Comparison of ENCODE assay signal across 25 mouse cellular contexts in the genomic region with DNA sequence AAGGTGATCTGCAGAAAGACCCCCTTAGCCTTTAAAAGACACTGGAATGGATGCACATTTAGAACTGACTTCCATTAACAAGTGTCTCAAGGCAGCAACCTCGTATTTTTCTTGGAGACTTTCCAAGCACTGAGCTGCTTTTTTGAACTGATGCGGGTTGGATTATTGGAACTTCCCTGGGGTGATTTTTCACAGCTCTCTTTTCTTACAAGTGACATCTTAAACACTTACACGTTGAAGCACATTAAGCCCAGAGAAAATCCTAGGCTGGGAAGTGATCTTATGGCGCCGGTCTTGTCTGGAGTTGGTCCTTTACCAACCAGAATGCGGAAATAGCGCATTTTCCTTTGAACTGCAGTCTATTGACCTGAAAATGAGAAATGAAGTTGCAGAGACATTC. TPM values are rescaled to one million over a fixed set of nuclear protein-coding genes. Genes with fewer than 3 reads are reported as not detected.
DNase-seq lines count a peak whose midpoint lies in the region; ATAC-seq and TF ChIP-seq lines count a peak whose summit lies in the region.
"Had no signal": no experiment of that assay in that cellular context is flagged by ENCODE, and none has a peak within 500 bp of the region (broad histone marks: within the 10 kb centered on the region; RNA-seq: fewer than 3 reads in every experiment).

No protein-coding gene starts in this region.

- peak; percentile 44 for DNase-seq in kidney, adult 2 months
- peak; percentile 15 for DNase-seq in adipocyte (ENCODE audit: low spot score)
- DNase-seq in brain, embryonic 14.5 days (ENCODE audit: low read depth), result peak; percentile 52
- peak; percentile 52 for DNase-seq in limb, embryonic 14.5 days (ENCODE audit: low spot score)
- DNase-seq in right cerebral cortex, adult 18-20 months, result no peak
- no peak for DNase-seq in adrenal gland, postnatal 10 days
- DNase-seq: adrenal gland, adult 8-10 months; adrenal gland, postnatal 36 days; cerebellum, adult 11 months; cerebellum, adult 2 months; cerebellum, adult 9-11 months; cerebellum, postnatal 25 days; forebrain, postnatal 0 days; gastrocnemius, adult 2 months; gastrocnemius, postnatal 14 days; heart, adult 11 months had no signal

- no peak for TF ChIP-seq POLR2A in kidney, adult 2 months (IDR thresholded peaks at IDR 0.05; ENCODE audit: low read depth, low read length)
- no peak for TF ChIP-seq POLR2A in brain, embryonic 14.5 days (IDR thresholded peaks at IDR 0.05; ENCODE audit: borderline replicate concordance, extremely low read depth, insufficient read depth, insufficient read length, poor library complexity, severe bottlenecking)
- TF ChIP-seq POLR2A in limb, embryonic 14.5 days (IDR thresholded peaks at IDR 0.05; ENCODE audit: borderline replicate concordance, extremely low read depth, insufficient read depth, insufficient read length), result no peak

- no peak overlapping the region for H3K9ac ChIP-seq in kidney, embryonic 14.5 days (ENCODE audit: low read depth, low read length)
- H3K9ac ChIP-seq in limb, embryonic 14.5 days (ENCODE audit: low read depth, low read length, severe bottlenecking), result no peak overlapping the region
- H3K9ac ChIP-seq: embryonic facial prominence, embryonic 13.5 days; forebrain, postnatal 0 days; hindbrain, embryonic 12.5 days had no signal

- ATAC-seq in kidney, embryonic 14.5 days (ENCODE audit: low FRiP score, low TSS enrichment), result no peak
- no peak for ATAC-seq in limb, embryonic 14.5 days (ENCODE audit: low FRiP score, low read depth)
- no peak for ATAC-seq in megakaryocyte-erythroid progenitor cell, adult 5-6 weeks (replicated peaks; ENCODE audit: low FRiP score, low TSS enrichment, poor library complexity, severe bottlenecking)
- ATAC-seq: CD4-positive, CD25-positive, alpha-beta regulatory T cell, adult 4 months; forebrain, embryonic 14.5 days; forebrain, postnatal 0 days; hindbrain, embryonic 16.5 days had no signal

- no peaks in the 10 kb centered on the region for H3K27me3 ChIP-seq in kidney, adult 2 months (replicated peaks; ENCODE audit: control insufficient read depth, insufficient read depth, low read length)
- no peaks in the 10 kb centered on the region for H3K27me3 ChIP-seq in kidney, embryonic 14.5 days (ENCODE audit: control insufficient read depth, insufficient read depth, low read length)
- no peaks in the 10 kb centered on the region for H3K27me3 ChIP-seq in limb, embryonic 14.5 days (ENCODE audit: control insufficient read depth, insufficient read depth, low read length)
- H3K27me3 ChIP-seq: embryonic facial prominence, embryonic 13.5 days; hindbrain, embryonic 12.5 days had no signal

- no peak for TF ChIP-seq CTCF in kidney, adult 2 months (conservative IDR thresholded peaks at IDR 0.05; ENCODE audit: insufficient read depth, insufficient read length, low read depth, low read length)
- TF ChIP-seq CTCF in brain, embryonic 14.5 days (IDR thresholded peaks at IDR 0.05; ENCODE audit: borderline replicate concordance, extremely low read depth, insufficient read depth, insufficient read length), result no peak

- H3K9me3 ChIP-seq in kidney, embryonic 14.5 days (ENCODE audit: control insufficient read depth, low read length), result 0 out of 2 replicates have a peak, but pooled peaks cover 6% of the 10 kb centered on the region
- no peaks in the 10 kb centered on the region for H3K9me3 ChIP-seq in limb, embryonic 14.5 days (ENCODE audit: control insufficient read depth, low read length)
- H3K9me3 ChIP-seq: embryonic facial prominence, embryonic 13.5 days; hindbrain, embryonic 12.5 days had no signal

- H3K4me3 ChIP-seq in kidney, adult 2 months (ENCODE audit: insufficient read depth, low read depth, low read length), result no peak overlapping the region
- H3K4me3 ChIP-seq in kidney, embryonic 14.5 days (ENCODE audit: low read length), result no peak overlapping the region
- H3K4me3 ChIP-seq in limb, embryonic 14.5 days (replicated peaks; ENCODE audit: low read length), result no peak overlapping the region
- H3K4me3 ChIP-seq: embryonic facial prominence, embryonic 13.5 days; gastrocnemius, adult 2 months; hindbrain, embryonic 12.5 days had no signal

- no peak overlapping the region for H3K4me2 ChIP-seq in kidney, embryonic 14.5 days (replicated peaks; ENCODE audit: low read depth, low read length)
- H3K4me2 ChIP-seq in limb, embryonic 14.5 days (replicated peaks; ENCODE audit: low read depth, low read length, severe bottlenecking), result no peak overlapping the region
- H3K4me2 ChIP-seq: embryonic facial prominence, embryonic 13.5 days; heart, embryonic 11.5 days; hindbrain, embryonic 12.5 days had no signal

- H3K36me3 ChIP-seq in kidney, adult 2 months (ENCODE audit: control insufficient read depth, insufficient read depth, low read length), result no peaks in the 10 kb centered on the region
- H3K36me3 ChIP-seq in kidney, embryonic 14.5 days (ENCODE audit: control insufficient read depth, insufficient read depth, low read length), result no peaks in the 10 kb centered on the region
- no peaks in the 10 kb centered on the region for H3K36me3 ChIP-seq in limb, embryonic 14.5 days (ENCODE audit: control insufficient read depth, insufficient read depth, low read length)
- H3K36me3 ChIP-seq: embryonic facial prominence, embryonic 13.5 days; hindbrain, embryonic 12.5 days had no signal

- no peak overlapping the region for H3K27ac ChIP-seq in kidney, adult 2 months (ENCODE audit: insufficient read depth, low read depth, low read length)
- no peak overlapping the region for H3K27ac ChIP-seq in kidney, embryonic 14.5 days (ENCODE audit: low read depth, low read length)
- no peak overlapping the region for H3K27ac ChIP-seq in limb, embryonic 14.5 days (replicated peaks; ENCODE audit: low read depth, low read length)
- H3K27ac ChIP-seq: embryonic facial prominence, embryonic 13.5 days; gastrocnemius, adult 2 months; hindbrain, embryonic 12.5 days had no signal

- WGBS in kidney, adult 2 months, result 56% methylated on average over 7 of the region's 7 CpGs
- WGBS in kidney, embryonic 14.5 days, result 67% methylated on average over 7 of the region's 7 CpGs
- WGBS in limb, embryonic 14.5 days, result 40% methylated on average over 7 of the region's 7 CpGs

- no peaks in the 10 kb centered on the region; the same call in 1 of the 2 replicates for H3K4me1 ChIP-seq in kidney, adult 2 months (ENCODE audit: control insufficient read depth, insufficient read depth, low read length)
- 0 out of 2 replicates have a peak, but pooled peaks cover 4% of the 10 kb centered on the region for H3K4me1 ChIP-seq in kidney, embryonic 14.5 days (ENCODE audit: control insufficient read depth, insufficient read depth, low read length)
- H3K4me1 ChIP-seq in limb, embryonic 14.5 days (ENCODE audit: control insufficient read depth, insufficient read depth, low read length), result peaks cover 12% of the 10 kb centered on the region

RNA-seq across cellular contexts. Expression of gene Dapk1, which starts 23.8 kb away (rescaled TPM):
- polyA plus RNA-seq in kidney, adult 2 months (2012; rRNA removed), result 39.5 and 50.8 TPM in 2 replicates
- 15.1 and 24.5 TPM in 2 replicates for polyA plus RNA-seq in kidney, embryonic 14.5 days (2014; fragmentation: Nextera tagmentation; extraction: Ambion mirVana)
- 107 and 112 TPM in 2 replicates for polyA plus RNA-seq in brain, embryonic 14.5 days (2012; rRNA removed)
- 39.9 and 51.3 TPM in 2 replicates for polyA plus RNA-seq in limb, embryonic 14.5 days (2012; rRNA removed)
- 19.5 and 23.0 TPM in 2 replicates for polyA plus RNA-seq in limb, embryonic 14.5 days (2014; fragmentation: Nextera tagmentation; extraction: Ambion mirVana)
- total RNA-seq in megakaryocyte-erythroid progenitor cell, adult 5-6 weeks (2014; fragmentation: Nextera tagmentation), result 13.9 and 19.9 TPM in 2 replicates
- total RNA-seq in megakaryocyte-erythroid progenitor cell, adult 5-6 weeks (2017), result 8.2 and 10.4 TPM in 2 replicates
- 10 to 100 TPM; 27.8 to 29.7 TPM for total RNA-seq in adrenal gland, postnatal 10 days (2021)
- polyA plus RNA-seq: C2C12 had no signal

Comparison
In these comparisons a context has a peak if more than half of its experiments do, and no peak if none do; other contexts are left out.
1. DNase-seq: peak in kidney, adult 2 months (single experiment), adipocyte (single experiment), brain, embryonic 14.5 days (single experiment) and limb, embryonic 14.5 days (single experiment); none in right cerebral cortex, adult 18-20 months (single experiment) and adrenal gland, postnatal 10 days (single experiment).